8 mouse cellular contexts compared by ENCODE assay signal in the genomic region with DNA sequence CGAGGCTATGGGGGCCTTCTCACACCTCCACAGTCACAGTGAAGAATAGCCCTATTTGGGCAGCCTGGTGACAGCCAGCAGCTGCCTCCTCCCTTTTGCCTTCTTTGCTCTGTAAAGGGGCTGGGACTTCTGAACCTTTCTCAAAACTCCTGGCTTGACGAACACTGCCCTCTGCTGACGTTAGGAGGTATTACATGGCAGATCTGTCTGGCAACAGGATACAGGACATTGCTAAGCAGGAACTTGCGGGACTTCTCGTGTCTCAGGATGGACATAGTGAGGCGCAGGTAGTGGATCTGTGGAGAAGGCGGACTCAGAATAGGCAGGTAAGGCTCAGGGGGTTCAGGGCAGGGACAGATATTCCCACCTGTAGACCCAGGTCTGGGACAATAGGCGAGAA. TPM values are rescaled to one million over a fixed set of nuclear protein-coding genes. Genes with fewer than 3 reads are reported as not detected.
A peak's percentile ranks its signal among the peaks of the same experiment; 100 is the strongest.
DNase-seq lines count a peak whose midpoint lies in the region; ATAC-seq and TF ChIP-seq lines count a peak whose summit lies in the region.

No protein-coding gene starts in this region.

- no peak overlapping the region for H3K4me2 ChIP-seq in kidney, embryonic 16.5 days (replicated peaks; ENCODE audit: low read depth, low read length)

- no peaks in the 10 kb centered on the region for H3K9me3 ChIP-seq in embryonic facial prominence, embryonic 10.5 days
- H3K9me3 ChIP-seq in kidney, embryonic 16.5 days (ENCODE audit: low read length): no peaks in the 10 kb centered on the region

- TF ChIP-seq CTCF in liver, adult 2 months (IDR thresholded peaks at IDR 0.05; ENCODE audit: low read depth, low read length): peak; percentile 70

- DNase-seq in urinary bladder, adult 18-20 months (ENCODE audit: low spot score in 2 of 2): peak; percentile 68 to 74
- no peak for DNase-seq in urinary bladder, adult 2 months (ENCODE audit: low spot score)
- DNase-seq in embryonic facial prominence, embryonic 10.5 days (ENCODE audit: low spot score): peak; percentile 83
- peak; percentile 90 for DNase-seq in heart, adult 8-10 months (ENCODE audit: low spot score)
- DNase-seq in liver, adult 2 months (ENCODE audit: extremely low read depth, low read depth, low spot score): peak; percentile 75
- peak; percentile 65 to 72 for DNase-seq in spleen, postnatal 36 days (ENCODE audit: low spot score in 2 of 2)

- 0 out of 2 replicates have a peak, but pooled peaks cover 4% of the 10 kb centered on the region for H3K4me1 ChIP-seq in embryonic facial prominence, embryonic 10.5 days
- no peaks in the 10 kb centered on the region for H3K4me1 ChIP-seq in kidney, embryonic 16.5 days (ENCODE audit: insufficient read depth, low read length)
- peaks cover 11% of the 10 kb centered on the region for H3K4me1 ChIP-seq in liver, adult 2 months (ENCODE audit: control insufficient read depth, insufficient read depth, low read length)

- H3K79me2 ChIP-seq in liver, adult 2 months (ENCODE audit: control insufficient read depth, insufficient read depth, low read length): no peaks in the 10 kb centered on the region

- H3K36me3 ChIP-seq in embryonic facial prominence, embryonic 10.5 days (replicated peaks): peaks cover 76% of the 10 kb centered on the region
- H3K36me3 ChIP-seq in kidney, embryonic 16.5 days (ENCODE audit: insufficient read depth, low read length): peaks cover 25% of the 10 kb centered on the region
- peaks cover 20% of the 10 kb centered on the region; the same call in 1 of the 2 replicates for H3K36me3 ChIP-seq in liver, adult 2 months (ENCODE audit: control insufficient read depth, insufficient read depth, low read length)

- ATAC-seq in kidney, embryonic 16.5 days (ENCODE audit: low FRiP score, low TSS enrichment): peak; percentile 36
- peak; percentile 76 for ATAC-seq in monocyte, adult 5-6 weeks (replicated peaks; ENCODE audit: insufficient number of reproducible peaks, low FRiP score, low TSS enrichment, poor library complexity, severe bottlenecking)

- H3K9ac ChIP-seq in kidney, embryonic 16.5 days (replicated peaks; ENCODE audit: low read length): no peak overlapping the region
- no peak overlapping the region for H3K9ac ChIP-seq in liver, adult 2 months (ENCODE audit: low read depth, low read length)

- H3K27ac ChIP-seq in embryonic facial prominence, embryonic 10.5 days (replicated peaks): 0 out of 2 replicates have a peak overlapping the region, but pooled peaks have one; percentile 25
- H3K27ac ChIP-seq in kidney, embryonic 16.5 days (ENCODE audit: low read length): no peak overlapping the region
- H3K27ac ChIP-seq in liver, adult 2 months (replicated peaks; ENCODE audit: insufficient read depth, low read depth, low read length): no peak overlapping the region

- TF ChIP-seq POLR2A in liver, adult 2 months (IDR thresholded peaks at IDR 0.05; ENCODE audit: extremely low read depth, insufficient read depth, low read length): no peak

- WGBS in embryonic facial prominence, embryonic 10.5 days: 18% methylated on average over 8 of the region's 8 CpGs
- 16% methylated on average over 8 of the region's 8 CpGs for whole genome bisulfite sequencing in kidney, embryonic 16.5 days
- WGBS in liver, adult 2 months: 31% methylated on average over 8 of the region's 8 CpGs

- H3K4me3 ChIP-seq in embryonic facial prominence, embryonic 10.5 days: no peak overlapping the region
- H3K4me3 ChIP-seq in kidney, embryonic 16.5 days (ENCODE audit: low read length): no peak overlapping the region
- no peak overlapping the region for H3K4me3 ChIP-seq in liver, adult 2 months (ENCODE audit: insufficient read depth, low read depth, low read length)

- no peaks in the 10 kb centered on the region for H3K27me3 ChIP-seq in embryonic facial prominence, embryonic 10.5 days (replicated peaks; ENCODE audit: low read depth, poor library complexity, severe bottlenecking)
- no peaks in the 10 kb centered on the region for H3K27me3 ChIP-seq in kidney, embryonic 16.5 days (ENCODE audit: insufficient read depth, low read length)
- no peaks in the 10 kb centered on the region for H3K27me3 ChIP-seq in liver, adult 2 months (ENCODE audit: control insufficient read depth, insufficient read depth, low read length)

RNA-seq across cellular contexts. Expression of a gene that starts 12.3 kb away (rescaled TPM):
- polyA plus RNA-seq in urinary bladder, adult 2 months (2012; rRNA removed): 5.6 and 6.2 TPM in 2 replicates
- polyA plus RNA-seq in embryonic facial prominence, embryonic 10.5 days (2016; fragmentation: Nextera tagmentation; extraction: Ambion mirVana): 0.43 and 0.69 TPM in 2 replicates
- total RNA-seq in heart, adult 8-10 months (2022): under 1 TPM in 1 of 4 experiments, not detected in 3; 0.14 TPM
- 0.10 and 0.21 TPM in 2 replicates for polyA plus RNA-seq in kidney, embryonic 16.5 days (2015; fragmentation: Nextera tagmentation; extraction: Ambion mirVana)
- total RNA-seq in liver, adult 2 months (2014; rRNA removed): 143 and 177 TPM in 2 replicates
- 203 and 264 TPM in 2 replicates for polyA plus RNA-seq in liver, adult 2 months (2012; rRNA removed)
- not detected in 3 replicates for total RNA-seq in monocyte, adult 5-6 weeks (2017)

RNA-seq across cellular contexts. Expression of a gene that starts 14.9 kb away (rescaled TPM):
- 2.3 and 2.6 TPM in 2 replicates for polyA plus RNA-seq in urinary bladder, adult 2 months (2012; rRNA removed)
- 2.7 and 2.8 TPM in 2 replicates for polyA plus RNA-seq in embryonic facial prominence, embryonic 10.5 days (2016; fragmentation: Nextera tagmentation; extraction: Ambion mirVana)
- total RNA-seq in heart, adult 8-10 months (2022): 1 to 10 TPM; 1.3 to 3.1 (median 1.6) TPM
- polyA plus RNA-seq in kidney, embryonic 16.5 days (2015; fragmentation: Nextera tagmentation; extraction: Ambion mirVana): 2.9 and 3.3 TPM in 2 replicates
- 0.37 and 0.47 TPM in 2 replicates for total RNA-seq in liver, adult 2 months (2014; rRNA removed)
- 1.2 and 2.8 TPM in 2 replicates for polyA plus RNA-seq in liver, adult 2 months (2012; rRNA removed)
- total RNA-seq in monocyte, adult 5-6 weeks (2017): 2.5 to 3.5 TPM in 2 of 3 replicates, not detected in the other

RNA-seq across cellular contexts. Expression of a gene that starts 15.2 kb away (rescaled TPM):
- 54.6 and 60.6 TPM in 2 replicates for polyA plus RNA-seq in urinary bladder, adult 2 months (2012; rRNA removed)
- polyA plus RNA-seq in embryonic facial prominence, embryonic 10.5 days (2016; fragmentation: Nextera tagmentation; extraction: Ambion mirVana): 32.7 and 34.1 TPM in 2 replicates
- 100 to 1,000 TPM; 103 to 132 (median 110) TPM for total RNA-seq in heart, adult 8-10 months (2022)
- polyA plus RNA-seq in kidney, embryonic 16.5 days (2015; fragmentation: Nextera tagmentation; extraction: Ambion mirVana): 37.2 and 44.3 TPM in 2 replicates
- total RNA-seq in liver, adult 2 months (2014; rRNA removed): 19.6 and 29.6 TPM in 2 replicates
- polyA plus RNA-seq in liver, adult 2 months (2012; rRNA removed): 79.8 and 97.5 TPM in 2 replicates
- total RNA-seq in monocyte, adult 5-6 weeks (2017): 21.5 to 53.5 TPM (median 30.5 TPM) in 3 replicates

RNA-seq across cellular contexts. Expression of a gene that starts 18.9 kb away (rescaled TPM):
- polyA plus RNA-seq in urinary bladder, adult 2 months (2012; rRNA removed): 18.8 and 23.9 TPM in 2 replicates
- polyA plus RNA-seq in embryonic facial prominence, embryonic 10.5 days (2016; fragmentation: Nextera tagmentation; extraction: Ambion mirVana): 23.3 and 26.1 TPM in 2 replicates
- 1 to 10 TPM; 7.3 to 9.6 (median 9.0) TPM for total RNA-seq in heart, adult 8-10 months (2022)
- polyA plus RNA-seq in kidney, embryonic 16.5 days (2015; fragmentation: Nextera tagmentation; extraction: Ambion mirVana): 30.9 and 32.4 TPM in 2 replicates
- total RNA-seq in liver, adult 2 months (2014; rRNA removed): 14.0 and 54.7 TPM in 2 replicates
- polyA plus RNA-seq in liver, adult 2 months (2012; rRNA removed): 16.5 and 21.4 TPM in 2 replicates
- 4.5 to 19.8 TPM (median 15.8 TPM) in 3 replicates for total RNA-seq in monocyte, adult 5-6 weeks (2017)

RNA-seq across cellular contexts. Expression of a gene that starts 26.5 kb away (rescaled TPM):
- 58.4 and 64.1 TPM in 2 replicates for polyA plus RNA-seq in urinary bladder, adult 2 months (2012; rRNA removed)
- 68.3 and 72.8 TPM in 2 replicates for polyA plus RNA-seq in embryonic facial prominence, embryonic 10.5 days (2016; fragmentation: Nextera tagmentation; extraction: Ambion mirVana)
- 10 to 100 TPM; 38.5 to 49.0 (median 44.9) TPM for total RNA-seq in heart, adult 8-10 months (2022)
- 87.8 and 93.0 TPM in 2 replicates for polyA plus RNA-seq in kidney, embryonic 16.5 days (2015; fragmentation: Nextera tagmentation; extraction: Ambion mirVana)
- 53.3 and 54.3 TPM in 2 replicates for total RNA-seq in liver, adult 2 months (2014; rRNA removed)
- 89.0 and 116 TPM in 2 replicates for polyA plus RNA-seq in liver, adult 2 months (2012; rRNA removed)
- total RNA-seq in monocyte, adult 5-6 weeks (2017): 63.3 to 124 TPM (median 97.2 TPM) in 3 replicates

Comparison
In these comparisons a context has a peak if more than half of its experiments do, and no peak if none do; other contexts are left out.
1. RNA of a gene that starts 12.3 kb away (polyA plus RNA-seq): 203 to 264 TPM in liver, adult 2 months; 5.6 to 6.2 TPM in urinary bladder, adult 2 months, 0.43 to 0.69 TPM in embryonic facial prominence, embryonic 10.5 days and 0.10 to 0.21 TPM in kidney, embryonic 16.5 days; every median in the first group is over 10 times any median in the second.